Mouse (Mus musculus): ENCODE data around the gene Crat. TPM values are rescaled to one million over a fixed set of nuclear protein-coding genes. Genes with fewer than 3 reads are reported as not detected.

Gene Crat
- 44.7 and 50.9 TPM in 2 replicates for polyA plus RNA-seq (2012; rRNA removed)

GRCm38 (mm10) chr2:30415157-30415935 lies at the start of gene Crat:
TSS of gene Crat (minus strand) at chr2:30415813.
- H3K4me3 ChIP-seq (ENCODE audit: insufficient read depth, low read length) = peak within 1 kb of the TSS; percentile 83
- TF ChIP-seq CTCF (IDR thresholded peaks at IDR 0.05; ENCODE audit: extremely low read depth, insufficient read depth, low read length) = no peak
- peak; percentile 85 for TF ChIP-seq POLR2A (IDR thresholded peaks at IDR 0.05; ENCODE audit: extremely low read depth, insufficient read depth, low read length)
- H3K4me1 ChIP-seq (ENCODE audit: control insufficient read depth, insufficient read depth, low read length) = peaks cover 6% of the 10 kb centered on the region; the same call in 1 of the 2 replicates
- peak within 1 kb of the TSS; percentile 99 for H3K27ac ChIP-seq (ENCODE audit: insufficient read depth, low read length)

- TF ChIP-seq POLR2A (IDR thresholded peaks at IDR 0.05; ENCODE audit: extremely low read depth, insufficient read depth, low read length) = no peak
- TF ChIP-seq CTCF (IDR thresholded peaks at IDR 0.05; ENCODE audit: extremely low read depth, insufficient read depth, low read length) = no peak
- Histone ChIP-seq H3K27ac (ENCODE audit: insufficient read depth, low read length) (no peak overlapping the region), H3K4me1 (ENCODE audit: control insufficient read depth, insufficient read depth, low read length) (no peaks in the 10 kb centered on the region), H3K4me3 (ENCODE audit: insufficient read depth, low read length) (peak overlapping the region; percentile 37)
Observed at GRCm38 (mm10) chr2:30464411-30464810, 48.8 kb upstream of the Crat start.

- Histone ChIP-seq H3K4me3 (ENCODE audit: insufficient read depth, low read length) (peak overlapping the region; percentile 37), H3K27ac (ENCODE audit: insufficient read depth, low read length) (no peak overlapping the region), H3K4me1 (ENCODE audit: control insufficient read depth, insufficient read depth, low read length) (no peaks in the 10 kb centered on the region)
- TF ChIP-seq CTCF (IDR thresholded peaks at IDR 0.05; ENCODE audit: extremely low read depth, insufficient read depth, low read length) (no peak), POLR2A (IDR thresholded peaks at IDR 0.05; ENCODE audit: extremely low read depth, insufficient read depth, low read length) (peak; percentile 80; the same call in 1 of the 2 replicates)
Observed at GRCm38 (mm10) chr2:30463904-30464330, 48.3 kb upstream of the Crat start.

- Histone ChIP-seq H3K4me3 (ENCODE audit: insufficient read depth, low read length) (peak overlapping the region; percentile 37), H3K4me1 (ENCODE audit: control insufficient read depth, insufficient read depth, low read length) (no peaks in the 10 kb centered on the region), H3K27ac (ENCODE audit: insufficient read depth, low read length) (no peak overlapping the region)
- TF ChIP-seq CTCF (IDR thresholded peaks at IDR 0.05; ENCODE audit: extremely low read depth, insufficient read depth, low read length) (no peak), POLR2A (IDR thresholded peaks at IDR 0.05; ENCODE audit: extremely low read depth, insufficient read depth, low read length) (no peak)
Observed at GRCm38 (mm10) chr2:30463341-30463761, 47.7 kb upstream of the Crat start.

GRCm38 (mm10) chr2:30459241-30459640 lies 43.6 kb upstream of the Crat start:
- H3K4me1 ChIP-seq (ENCODE audit: control insufficient read depth, insufficient read depth, low read length) = no peaks in the 10 kb centered on the region
- no peak overlapping the region for H3K4me3 ChIP-seq (ENCODE audit: insufficient read depth, low read length)
- TF ChIP-seq POLR2A (IDR thresholded peaks at IDR 0.05; ENCODE audit: extremely low read depth, insufficient read depth, low read length) = no peak
- TF ChIP-seq CTCF (IDR thresholded peaks at IDR 0.05; ENCODE audit: extremely low read depth, insufficient read depth, low read length) = no peak
- no peak overlapping the region for H3K27ac ChIP-seq (ENCODE audit: insufficient read depth, low read length)

GRCm38 (mm10) chr2:30458349-30458748 lies 42.7 kb upstream of the Crat start:
- no peak for TF ChIP-seq POLR2A (IDR thresholded peaks at IDR 0.05; ENCODE audit: extremely low read depth, insufficient read depth, low read length)
- no peak for TF ChIP-seq CTCF (IDR thresholded peaks at IDR 0.05; ENCODE audit: extremely low read depth, insufficient read depth, low read length)
- H3K4me3 ChIP-seq (ENCODE audit: insufficient read depth, low read length) = no peak overlapping the region
- no peaks in the 10 kb centered on the region for H3K4me1 ChIP-seq (ENCODE audit: control insufficient read depth, insufficient read depth, low read length)
- no peak overlapping the region for H3K27ac ChIP-seq (ENCODE audit: insufficient read depth, low read length)

- TF ChIP-seq CTCF (IDR thresholded peaks at IDR 0.05; ENCODE audit: extremely low read depth, insufficient read depth, low read length) = no peak
- TF ChIP-seq POLR2A (IDR thresholded peaks at IDR 0.05; ENCODE audit: extremely low read depth, insufficient read depth, low read length) = no peak
- no peak overlapping the region for H3K4me3 ChIP-seq (ENCODE audit: insufficient read depth, low read length)
- H3K27ac ChIP-seq (ENCODE audit: insufficient read depth, low read length) = no peak overlapping the region
- no peaks in the 10 kb centered on the region for H3K4me1 ChIP-seq (ENCODE audit: control insufficient read depth, insufficient read depth, low read length)
Observed at GRCm38 (mm10) chr2:30456104-30456980, 40.7 kb upstream of the Crat start.

GRCm38 (mm10) chr2:30454587-30454986 lies 39.0 kb upstream of the Crat start:
- TF ChIP-seq CTCF (IDR thresholded peaks at IDR 0.05; ENCODE audit: extremely low read depth, insufficient read depth, low read length) (no peak), POLR2A (IDR thresholded peaks at IDR 0.05; ENCODE audit: extremely low read depth, insufficient read depth, low read length) (no peak)
- no peak overlapping the region for H3K4me3 ChIP-seq (ENCODE audit: insufficient read depth, low read length)
- H3K27ac ChIP-seq (ENCODE audit: insufficient read depth, low read length) = no peak overlapping the region
- no peaks in the 10 kb centered on the region for H3K4me1 ChIP-seq (ENCODE audit: control insufficient read depth, insufficient read depth, low read length)

- Histone ChIP-seq H3K4me1 (ENCODE audit: control insufficient read depth, insufficient read depth, low read length) (no peaks in the 10 kb centered on the region), H3K4me3 (ENCODE audit: insufficient read depth, low read length) (no peak overlapping the region), H3K27ac (ENCODE audit: insufficient read depth, low read length) (no peak overlapping the region)
- TF ChIP-seq CTCF (IDR thresholded peaks at IDR 0.05; ENCODE audit: extremely low read depth, insufficient read depth, low read length) = no peak
- TF ChIP-seq POLR2A (IDR thresholded peaks at IDR 0.05; ENCODE audit: extremely low read depth, insufficient read depth, low read length) = no peak
Observed at GRCm38 (mm10) chr2:30453570-30453969, 38.0 kb upstream of the Crat start.
